Mouse (Mus musculus) hindbrain, embryonic 16.5 days (tissue): ENCODE measurements at regions not wholly inside any gene's neighbourhood (a gene's known extent, or its start where the extent isn't known, plus 50 kb on each side); places are given as distances from the start of the nearest gene placed in this dataset.

Source experiments
- ATAC-seq: fragments of 200-750 bp; cut with Nextera tagmentation; 2 replicates; pipeline ENCODE4 v1.8.0; 2017; ENCODE audit warnings: moderate TSS enrichment, moderate library complexity
- H3K27ac ChIP-seq: fragments of 300-500 bp; sonication (generic); 2 replicates; pipeline ENCODE4 v1.5.1; 2014; ENCODE audit warnings: low read depth, mild to moderate bottlenecking, control low read depth, low read length, moderate library complexity
- H3K27me3 ChIP-seq: fragments of 300-500 bp; sonication (generic); replicated peaks from 2 replicates; pipeline ENCODE4 v1.6.1; 2014; ENCODE audit warnings: low read length; ENCODE audit not compliant: control insufficient read depth, insufficient read depth
- H3K36me3 ChIP-seq: fragments of 300-500 bp; sonication (generic); 2 replicates; pipeline ENCODE4 v1.6.1; 2014; ENCODE audit warnings: mild to moderate bottlenecking, low read length, moderate library complexity, mixed read lengths; ENCODE audit not compliant: control insufficient read depth, insufficient read depth
- H3K4me1 ChIP-seq: fragments of 300-500 bp; sonication (generic); 2 replicates; pipeline ENCODE4 v1.6.1; 2014; ENCODE audit warnings: low read depth, low read length; ENCODE audit not compliant: control insufficient read depth, insufficient read depth
- H3K4me2 ChIP-seq: fragments of 300-500 bp; sonication (generic); 2 replicates; pipeline ENCODE4 v1.6.1; 2014; ENCODE audit warnings: mild to moderate bottlenecking, low read length, control low read depth, moderate library complexity
- H3K4me3 ChIP-seq: fragments of 300-500 bp; sonication (generic); 2 replicates; pipeline ENCODE4 v1.5.1; 2014; ENCODE audit warnings: mild to moderate bottlenecking, low read length, control low read depth, moderate library complexity
- H3K9ac ChIP-seq: fragments of 300-500 bp; sonication (generic); 2 replicates; pipeline ENCODE4 v1.6.1; 2014; ENCODE audit warnings: low read depth, mild to moderate bottlenecking, control low read depth, low read length, moderate library complexity
- H3K9me3 ChIP-seq: fragments of 300-500 bp; sonication (generic); 2 replicates; pipeline ENCODE4 v1.6.1; 2014; ENCODE audit warnings: mild to moderate bottlenecking, low read length, moderate library complexity; ENCODE audit not compliant: control insufficient read depth
- WGBS: fragments of 180-500 bp; shearing (Covaris S2); extraction: QIAGEN DNeasy Blood & Tissue Kit; methylation state at CpG from one replicate; pipeline ENCODE4 v1.1.7; 2014; 5-methylcytosine and 5-hydroxymethylcytosine counted together

- Histone ChIP-seq H3K27me3 (no peaks in the 10 kb centered on the region), H3K9me3 (no peaks in the 10 kb centered on the region), H3K4me3 (no peak overlapping the region), H3K4me2 (no peak overlapping the region), H3K9ac (no peak overlapping the region), H3K4me1 (no peaks in the 10 kb centered on the region), H3K36me3 (no peaks in the 10 kb centered on the region), H3K27ac (no peak overlapping the region)
- no peak for ATAC-seq
- WGBS = 93% methylated on average over 8 of the region's 8 CpGs
Measured at GRCm38 (mm10) chr10:67417529-67417928, 117.7 kb upstream of the Egr2 start.

- H3K36me3 ChIP-seq = no peaks in the 10 kb centered on the region
- no peak overlapping the region for H3K9ac ChIP-seq
- no peaks in the 10 kb centered on the region for H3K4me1 ChIP-seq
- no peak for ATAC-seq
- H3K4me2 ChIP-seq = no peak overlapping the region
- H3K27me3 ChIP-seq = no peaks in the 10 kb centered on the region
- H3K27ac ChIP-seq = no peak overlapping the region
- H3K4me3 ChIP-seq = no peak overlapping the region
- WGBS = 88% methylated on average over 5 of the region's 5 CpGs
- no peaks in the 10 kb centered on the region for H3K9me3 ChIP-seq
Measured at GRCm38 (mm10) chr10:67420761-67421160, 114.5 kb upstream of the Egr2 start.

DNA sequence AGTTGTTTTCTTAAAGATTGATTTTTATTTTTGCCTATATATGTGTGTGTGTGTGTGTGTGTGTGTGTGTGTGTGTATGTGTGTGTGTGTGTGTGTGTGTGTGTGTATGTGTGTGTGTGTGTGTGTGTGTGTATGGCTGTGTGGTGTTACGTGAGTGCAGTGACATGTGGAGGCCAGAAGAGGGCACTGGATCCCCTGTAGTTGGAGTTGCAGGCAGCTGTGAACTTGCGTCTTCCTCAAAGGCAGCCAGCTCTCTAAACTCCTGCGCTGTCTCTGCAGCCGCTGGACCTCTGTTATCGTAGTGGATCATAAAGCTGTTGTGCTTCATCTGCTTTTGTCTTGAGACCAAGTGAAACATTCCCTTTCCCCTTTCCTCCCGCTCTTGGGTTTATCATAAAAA, 109.9 kb upstream of the Egr2 start:
- no peak overlapping the region for H3K27ac ChIP-seq
- H3K27me3 ChIP-seq = no peaks in the 10 kb centered on the region
- no peak overlapping the region for H3K9ac ChIP-seq
- ATAC-seq = no peak
- H3K4me3 ChIP-seq = no peak overlapping the region
- no peak overlapping the region for H3K4me2 ChIP-seq
- H3K36me3 ChIP-seq = no peaks in the 10 kb centered on the region
- WGBS = 94% methylated on average over 6 of the region's 6 CpGs
- no peaks in the 10 kb centered on the region for H3K4me1 ChIP-seq
- H3K9me3 ChIP-seq = no peaks in the 10 kb centered on the region

DNA sequence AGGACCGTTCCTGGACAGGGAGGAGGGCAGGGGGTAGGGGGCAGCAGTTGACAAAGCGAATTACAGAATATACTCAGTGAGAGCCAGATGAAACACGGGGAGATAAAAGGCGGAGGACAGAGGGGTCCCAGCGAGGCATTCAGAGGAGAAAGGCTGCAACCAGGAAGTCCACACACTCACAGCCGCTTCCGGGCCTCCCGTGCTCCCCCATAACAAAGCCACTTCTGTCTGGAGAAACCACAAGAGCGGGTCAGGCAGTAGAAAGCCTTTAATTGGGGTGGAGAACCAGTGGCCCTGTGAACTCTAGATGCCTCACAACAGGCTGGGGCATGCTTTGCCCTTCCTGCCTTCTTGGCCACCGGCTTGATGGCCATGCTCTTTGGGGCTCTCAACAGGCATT, 108.1 kb upstream of the Egr2 start:
- no peak for ATAC-seq
- Histone ChIP-seq H3K36me3 (no peaks in the 10 kb centered on the region), H3K4me3 (no peak overlapping the region), H3K4me2 (no peak overlapping the region), H3K4me1 (no peaks in the 10 kb centered on the region), H3K9ac (no peak overlapping the region), H3K27ac (no peak overlapping the region), H3K27me3 (no peaks in the 10 kb centered on the region), H3K9me3 (no peaks in the 10 kb centered on the region)
- 21% methylated on average over 10 of the region's 10 CpGs for WGBS

- Histone ChIP-seq H3K9me3 (no peaks in the 10 kb centered on the region), H3K4me2 (no peak overlapping the region), H3K4me3 (no peak overlapping the region), H3K27ac (no peak overlapping the region), H3K4me1 (no peaks in the 10 kb centered on the region), H3K27me3 (no peaks in the 10 kb centered on the region), H3K36me3 (no peaks in the 10 kb centered on the region), H3K9ac (no peak overlapping the region)
- WGBS = 92% methylated on average over 2 of the region's 2 CpGs
- ATAC-seq = no peak
Measured at GRCm38 (mm10) chr10:67430805-67431204, 104.5 kb upstream of the Egr2 start.

DNA sequence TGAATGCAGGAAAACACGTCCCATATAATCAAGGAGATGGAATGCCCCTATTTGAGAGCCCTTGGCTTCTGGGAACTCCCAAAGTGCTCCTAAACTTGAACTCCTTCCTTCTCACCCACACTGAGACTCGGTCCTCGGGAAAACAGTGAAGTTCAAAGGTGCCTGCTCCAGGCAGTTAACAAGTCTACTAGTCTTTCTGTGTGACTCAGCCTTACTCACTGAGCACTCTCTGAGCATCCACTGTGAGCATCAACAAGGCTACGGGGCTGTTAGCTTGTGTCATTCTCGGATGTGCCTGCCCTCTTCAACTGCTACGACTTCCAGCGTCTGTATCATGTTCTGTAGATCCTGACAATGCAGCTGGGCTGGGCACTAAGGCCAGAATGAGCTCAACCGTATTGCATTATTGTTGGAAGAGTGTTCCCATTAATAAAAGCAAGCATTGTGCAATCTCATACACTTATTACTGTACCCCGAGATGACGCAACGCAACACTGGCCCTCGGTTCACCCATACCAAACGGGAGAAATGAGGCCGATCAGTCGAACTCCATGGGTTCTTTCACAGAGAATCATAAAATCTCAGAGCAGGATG, 96.1 kb upstream of the Egr2 start:
- no peak overlapping the region for H3K27ac ChIP-seq
- no peaks in the 10 kb centered on the region for H3K9me3 ChIP-seq
- 92% methylated on average over 15 of the region's 15 CpGs for WGBS
- no peaks in the 10 kb centered on the region for H3K27me3 ChIP-seq
- H3K36me3 ChIP-seq = no peaks in the 10 kb centered on the region
- H3K4me3 ChIP-seq = no peak overlapping the region
- no peak overlapping the region for H3K9ac ChIP-seq
- no peak overlapping the region for H3K4me2 ChIP-seq
- no peak for ATAC-seq
- H3K4me1 ChIP-seq = no peaks in the 10 kb centered on the region

- WGBS = 91% methylated on average over 5 of the region's 5 CpGs
- Histone ChIP-seq H3K36me3 (no peaks in the 10 kb centered on the region), H3K9ac (no peak overlapping the region), H3K4me3 (no peak overlapping the region), H3K4me1 (no peaks in the 10 kb centered on the region), H3K9me3 (no peaks in the 10 kb centered on the region), H3K27ac (no peak overlapping the region), H3K27me3 (no peaks in the 10 kb centered on the region), H3K4me2 (no peak overlapping the region)
- no peak for ATAC-seq
Measured at GRCm38 (mm10) chr10:67439844-67440243, 95.4 kb upstream of the Egr2 start.

GRCm38 (mm10) chr10:67441243-67441642, 94.0 kb upstream of the Egr2 start:
- ATAC-seq = no peak
- Histone ChIP-seq H3K27me3 (no peaks in the 10 kb centered on the region), H3K9ac (no peak overlapping the region), H3K9me3 (no peaks in the 10 kb centered on the region), H3K4me2 (no peak overlapping the region), H3K4me3 (no peak overlapping the region), H3K36me3 (no peaks in the 10 kb centered on the region), H3K4me1 (no peaks in the 10 kb centered on the region), H3K27ac (no peak overlapping the region)
- 72% methylated on average over 7 of the region's 7 CpGs for WGBS

GRCm38 (mm10) chr10:67448875-67449274, 86.4 kb upstream of the Egr2 start:
- Histone ChIP-seq H3K4me1 (no peaks in the 10 kb centered on the region), H3K27ac (no peak overlapping the region), H3K9me3 (peaks cover 5% of the 10 kb centered on the region), H3K4me3 (no peak overlapping the region), H3K36me3 (no peaks in the 10 kb centered on the region), H3K9ac (no peak overlapping the region), H3K4me2 (no peak overlapping the region), H3K27me3 (no peaks in the 10 kb centered on the region)
- ATAC-seq = no peak
- WGBS = 84% methylated on average over 6 of the region's 6 CpGs

DNA sequence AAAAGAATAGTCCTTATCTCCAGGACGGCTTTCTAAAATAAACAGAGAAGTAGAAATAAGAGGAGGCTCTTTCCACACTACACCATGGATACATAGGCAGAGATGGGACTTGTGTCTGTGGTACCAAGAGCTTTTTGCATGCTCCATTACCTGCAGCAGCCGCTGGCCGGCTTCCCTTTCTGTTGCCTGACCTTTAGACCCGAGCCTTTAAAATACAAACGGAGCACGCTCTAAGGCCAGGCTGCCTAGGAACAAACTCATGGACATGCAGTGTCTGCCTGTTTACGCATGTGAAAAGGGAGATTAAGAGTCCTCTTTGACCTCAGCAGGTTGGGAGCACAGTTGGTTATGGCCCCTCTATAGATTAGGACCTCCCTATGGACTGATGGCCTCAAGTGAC, 81.1 kb upstream of the Egr2 start:
- no peaks in the 10 kb centered on the region for H3K36me3 ChIP-seq
- H3K4me1 ChIP-seq = no peaks in the 10 kb centered on the region
- H3K27me3 ChIP-seq = no peaks in the 10 kb centered on the region
- no peak overlapping the region for H3K9ac ChIP-seq
- no peak overlapping the region for H3K4me2 ChIP-seq
- no peaks in the 10 kb centered on the region; the same call in 1 of the 2 replicates for H3K9me3 ChIP-seq
- WGBS = 19% methylated on average over 7 of the region's 7 CpGs
- H3K27ac ChIP-seq = no peak overlapping the region
- no peak for ATAC-seq
- H3K4me3 ChIP-seq = no peak overlapping the region
